Mouse (Mus musculus) ES-CJ7 (cell line): ENCODE results near the gene Atrip.
A peak's percentile ranks its signal among the peaks of the same experiment; 100 is the strongest.

ENCODE experiments used
- DNase-seq: peaks from one replicate; pipeline ENCODE4 v3.0.0; 2011; ENCODE audit warnings: low read depth, low spot score

Gene Atrip

DNA sequence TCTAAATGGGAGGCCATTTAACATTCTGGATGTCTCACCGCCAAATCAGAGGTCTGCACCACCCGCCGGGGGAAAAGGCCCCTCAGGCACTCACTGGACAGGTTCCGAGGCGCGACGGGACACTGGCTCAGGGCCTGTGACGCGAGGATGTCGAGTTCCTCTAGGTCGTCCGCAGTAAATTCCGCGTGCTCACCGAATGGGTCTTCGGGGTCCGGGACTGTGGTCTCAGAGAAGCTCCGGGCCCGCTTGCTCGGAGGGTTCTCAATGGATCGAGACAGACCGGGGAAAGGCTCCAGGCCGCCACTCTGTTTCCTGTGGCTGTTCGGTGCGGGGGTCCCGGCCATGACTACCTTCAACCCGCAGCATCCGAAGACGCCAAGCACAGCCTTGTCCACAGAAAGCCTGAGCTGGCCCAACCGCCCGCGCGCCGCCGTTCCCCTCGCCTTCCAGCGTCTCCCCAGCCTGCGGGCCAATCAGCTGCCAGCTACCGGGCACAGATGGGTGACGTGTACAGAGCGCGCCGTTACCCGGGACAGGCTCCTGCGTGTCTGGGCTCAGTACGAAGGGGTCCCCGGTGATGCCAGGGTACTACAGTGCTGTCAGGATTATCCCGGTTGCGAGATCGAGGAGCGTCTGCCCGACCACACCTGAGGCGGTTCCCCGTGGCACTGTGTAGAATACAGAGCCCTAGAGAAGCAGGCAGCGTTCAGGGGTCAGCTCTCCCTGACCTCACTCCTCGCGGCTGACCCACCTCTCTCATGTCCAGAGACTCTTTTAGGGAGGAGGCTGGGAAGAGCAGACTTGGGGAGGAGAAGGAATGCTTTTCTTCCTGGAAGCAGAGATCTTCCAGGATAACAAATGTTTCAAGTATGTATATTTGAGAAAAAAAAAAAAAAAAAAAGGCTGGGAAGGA, at the start of gene Atrip:
Atrip (minus strand) TSS at position 464 of the 913 bp plus-strand sequence.
- peak; percentile 84 for DNase-seq

GRCm38 (mm10) chr9:109123266-109123665, 49.3 kb upstream of the Atrip start:
- DNase-seq, result no peak

DNA sequence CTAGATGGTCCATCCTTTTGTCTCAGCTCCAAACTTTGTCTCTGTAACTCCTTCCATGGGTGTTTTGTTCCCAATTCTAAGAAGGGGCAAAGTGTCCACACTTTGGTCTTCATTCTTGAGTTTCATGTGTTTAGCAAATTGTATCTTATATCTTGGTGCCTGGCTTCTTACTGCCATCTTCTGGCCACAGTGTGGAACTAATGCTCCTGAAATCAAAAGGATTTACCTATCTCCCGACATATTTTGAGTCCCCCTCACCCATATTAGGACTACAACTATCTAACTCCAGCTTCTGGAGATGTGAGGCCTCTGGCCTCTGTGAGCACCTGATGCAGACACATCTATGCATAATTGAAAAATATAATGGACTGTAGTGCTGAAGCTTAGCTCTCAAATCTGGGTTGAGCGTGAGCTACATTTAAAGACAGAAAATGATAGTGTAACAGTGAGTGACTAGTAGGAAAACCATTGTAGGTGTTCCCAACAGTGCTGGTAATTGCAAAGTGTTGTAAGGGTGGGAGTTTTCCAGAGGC, 48.7 kb upstream of the Atrip start:
- peak; percentile 56 for DNase-seq

DNA sequence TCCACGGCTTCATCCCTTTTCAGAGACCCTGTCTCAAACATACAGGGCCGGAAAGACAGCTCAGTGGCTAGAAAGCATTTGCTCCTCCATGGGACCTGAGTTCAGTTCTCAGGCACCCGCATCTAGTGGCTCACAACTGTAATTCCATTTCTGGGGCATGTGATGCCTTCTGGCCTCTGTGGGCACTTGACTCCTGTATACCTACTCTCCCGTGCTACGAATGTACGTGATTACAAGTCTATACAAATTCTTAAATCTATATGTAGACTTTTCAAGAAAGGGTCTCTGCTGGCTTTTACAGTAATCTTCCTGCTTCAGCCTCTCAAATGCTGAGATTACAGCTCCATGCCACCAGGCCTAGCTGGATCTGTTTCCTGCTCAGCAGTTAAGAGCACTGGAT, 47.0 kb upstream of the Atrip start:
- DNase-seq, result no peak

GRCm38 (mm10) chr9:109119571-109119970, 45.6 kb upstream of the Atrip start:
- DNase-seq, result no peak

DNA sequence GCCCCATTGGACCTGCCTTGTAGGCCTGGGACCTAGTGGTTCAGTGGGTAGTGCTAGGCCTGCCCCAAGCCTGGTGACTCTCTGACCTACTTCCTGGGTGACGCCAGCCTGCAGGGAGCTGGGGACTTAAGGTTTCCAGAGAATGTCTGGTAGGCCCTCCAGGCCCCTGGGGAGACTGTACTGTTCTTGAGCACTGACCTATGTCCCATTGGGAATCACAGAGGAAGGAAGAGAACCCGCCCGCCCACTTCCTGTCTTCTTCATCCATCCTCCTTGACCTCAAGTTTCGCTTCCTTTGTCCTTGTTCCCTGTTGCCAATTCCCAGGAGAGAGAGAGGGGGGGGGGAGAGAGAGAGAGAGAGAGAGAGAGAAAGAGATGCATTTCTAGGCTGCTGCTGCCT, 44.2 kb upstream of the Atrip start:
- DNase-seq, result no peak

- DNase-seq, result no peak
Measured at GRCm38 (mm10) chr9:109116205-109116604, 42.3 kb upstream of the Atrip start.

- no peak for DNase-seq
Measured at GRCm38 (mm10) chr9:109114871-109115270, 40.9 kb upstream of the Atrip start.

- no peak for DNase-seq
Measured at GRCm38 (mm10) chr9:109114276-109114675, 40.4 kb upstream of the Atrip start.

- no peak for DNase-seq
Measured at GRCm38 (mm10) chr9:109113331-109113730, 39.4 kb upstream of the Atrip start.

DNA sequence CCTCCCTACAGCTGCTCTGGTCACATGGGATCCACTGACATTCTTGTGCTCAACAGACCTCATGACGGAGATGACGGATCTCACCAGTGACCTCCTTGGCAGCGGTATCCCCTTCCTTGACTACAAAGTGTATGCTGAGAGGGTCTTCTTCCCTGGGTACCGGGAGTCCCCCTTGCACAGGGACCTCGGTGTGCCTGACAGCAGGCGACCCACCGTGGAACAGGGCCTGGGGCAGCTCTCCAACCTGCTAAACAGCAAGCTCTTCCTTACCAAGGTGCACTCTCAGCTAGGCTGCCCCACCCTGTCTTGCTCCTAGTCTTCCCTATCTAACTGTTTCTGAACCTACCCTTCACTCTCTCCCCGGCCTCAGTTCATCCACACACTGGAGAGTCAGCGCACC, 37.7 kb upstream of the Atrip start:
- DNase-seq, result no peak

- no peak for DNase-seq
Measured at GRCm38 (mm10) chr9:109111101-109111500, 37.2 kb upstream of the Atrip start.

DNA sequence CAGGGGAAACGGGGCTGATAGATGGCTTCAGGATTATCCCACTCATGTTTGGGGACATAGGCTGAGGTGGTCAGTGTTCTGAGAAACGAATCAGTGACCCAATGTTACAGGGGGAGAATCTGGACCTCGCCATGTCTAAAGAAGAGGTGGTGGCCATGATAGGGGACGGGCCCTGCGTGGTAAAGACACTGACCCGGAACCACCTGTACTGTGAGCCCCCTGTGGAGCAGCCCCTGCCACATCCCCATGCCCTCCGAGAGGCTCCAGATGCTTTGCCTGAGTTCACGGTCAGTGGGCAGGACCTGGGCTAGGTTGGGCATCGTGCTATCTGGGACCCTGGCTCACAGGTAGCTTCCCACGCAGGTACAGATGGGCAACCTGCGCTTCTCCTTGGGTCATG, 36.3 kb upstream of the Atrip start:
- DNase-seq, result no peak

DNA sequence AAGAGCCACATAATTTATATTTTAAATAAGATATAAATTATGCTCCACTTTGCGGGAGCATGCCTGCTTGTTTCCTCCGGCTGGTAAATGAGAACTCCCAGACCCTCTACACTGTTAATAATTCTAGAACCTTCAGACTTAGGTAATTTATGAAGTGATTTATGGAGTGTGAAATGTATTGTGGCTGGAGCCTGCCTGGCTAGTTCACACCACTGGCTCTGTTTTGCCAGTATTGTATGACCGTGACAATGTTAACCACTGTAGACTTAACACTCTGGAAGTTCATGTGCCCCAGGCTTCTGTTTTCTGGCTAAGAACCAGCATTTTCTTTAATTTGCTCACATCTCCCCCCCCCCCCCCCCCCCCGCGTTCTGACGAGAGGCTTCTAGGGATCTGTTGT, 33.4 kb upstream of the Atrip start:
- DNase-seq, result no peak

DNA sequence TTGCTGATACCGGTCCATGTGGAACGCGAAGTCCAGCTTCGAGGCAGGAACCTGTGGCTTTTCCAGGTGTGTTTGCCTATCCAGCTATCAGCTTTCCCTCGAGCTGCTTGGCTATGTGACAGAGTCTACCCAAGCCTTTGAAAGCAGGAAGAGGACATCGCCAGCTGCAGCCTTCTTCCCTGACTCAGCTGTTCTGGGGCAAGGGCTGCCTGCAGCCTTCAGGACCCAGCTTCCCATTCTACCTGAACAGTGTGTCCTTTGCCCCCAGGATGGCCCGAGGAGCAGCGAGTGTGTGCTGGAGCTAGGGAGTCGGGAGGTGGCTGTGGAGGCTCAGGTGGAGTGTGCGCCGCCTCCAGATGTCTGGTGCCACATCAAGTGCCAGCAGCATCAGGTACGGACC, 31.7 kb upstream of the Atrip start:
- DNase-seq, result no peak

DNA sequence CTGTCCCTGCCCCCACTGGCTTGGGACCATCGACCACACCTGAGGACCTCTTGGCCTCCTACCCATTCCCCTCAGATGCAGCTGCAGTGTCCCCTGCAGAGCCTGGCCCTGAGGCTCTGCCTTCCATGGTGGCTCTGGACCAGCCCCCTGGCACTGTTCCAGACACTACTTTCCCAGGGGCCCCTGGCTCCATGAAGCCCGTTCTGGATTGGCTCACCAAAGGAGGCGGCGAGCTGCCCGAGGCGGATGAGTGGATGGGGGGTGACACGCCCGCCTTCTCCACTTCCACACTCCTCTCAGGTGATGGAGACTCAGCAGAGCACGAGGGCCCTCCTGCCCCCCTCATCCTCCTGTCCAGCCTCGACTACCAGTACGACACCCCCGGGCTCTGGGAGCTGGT, 31.1 kb upstream of the Atrip start:
- no peak for DNase-seq

- DNase-seq, result no peak
Measured at GRCm38 (mm10) chr9:109104083-109104482, 30.2 kb upstream of the Atrip start.

- no peak for DNase-seq
Measured at GRCm38 (mm10) chr9:109103250-109103649, 29.3 kb upstream of the Atrip start.

DNA sequence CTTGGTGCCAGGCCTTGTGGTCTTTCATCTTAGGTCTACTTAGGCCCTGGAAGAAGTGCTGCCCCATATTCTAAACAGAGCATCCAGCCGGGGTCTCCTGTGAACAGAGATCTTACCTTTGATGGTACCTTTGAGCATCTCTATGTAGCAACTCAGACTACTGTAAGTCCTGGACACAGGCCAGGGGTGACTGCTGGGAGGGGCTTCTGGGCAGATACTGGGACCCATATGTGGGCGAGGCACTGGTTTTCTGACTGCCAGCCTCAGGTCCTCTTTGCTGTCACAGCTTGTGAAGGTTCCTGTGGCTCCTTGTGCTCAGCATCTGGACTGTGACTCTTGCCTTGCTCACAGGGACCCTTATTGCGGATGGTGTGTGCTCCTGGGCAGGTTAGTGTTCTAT, 28.6 kb upstream of the Atrip start:
- DNase-seq, result no peak

DNA sequence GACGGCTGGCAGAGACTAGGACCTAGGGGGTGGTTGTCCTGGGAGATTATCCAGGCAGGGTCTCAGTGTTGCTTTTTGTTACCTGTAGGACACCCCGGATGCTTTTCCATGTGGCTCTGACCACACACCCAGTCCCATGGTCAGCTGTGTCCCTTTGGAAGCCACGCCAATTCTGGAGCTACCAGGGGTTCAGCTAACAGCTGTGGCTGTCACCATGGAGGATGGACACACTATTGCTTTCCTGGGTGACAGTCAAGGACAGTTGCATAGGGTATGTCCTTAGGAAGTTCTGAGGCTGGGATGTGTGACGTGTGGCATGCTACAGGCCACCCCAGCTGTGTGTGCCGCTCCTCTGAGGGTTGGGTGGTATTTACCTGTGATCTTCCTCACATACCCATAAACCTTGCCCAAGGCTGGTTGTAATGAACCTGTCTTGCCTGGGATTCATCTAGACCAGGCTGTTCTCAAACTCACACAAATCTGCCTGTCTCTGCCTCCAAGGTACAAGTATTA, 28.1 kb upstream of the Atrip start:
- DNase-seq, result no peak

DNA sequence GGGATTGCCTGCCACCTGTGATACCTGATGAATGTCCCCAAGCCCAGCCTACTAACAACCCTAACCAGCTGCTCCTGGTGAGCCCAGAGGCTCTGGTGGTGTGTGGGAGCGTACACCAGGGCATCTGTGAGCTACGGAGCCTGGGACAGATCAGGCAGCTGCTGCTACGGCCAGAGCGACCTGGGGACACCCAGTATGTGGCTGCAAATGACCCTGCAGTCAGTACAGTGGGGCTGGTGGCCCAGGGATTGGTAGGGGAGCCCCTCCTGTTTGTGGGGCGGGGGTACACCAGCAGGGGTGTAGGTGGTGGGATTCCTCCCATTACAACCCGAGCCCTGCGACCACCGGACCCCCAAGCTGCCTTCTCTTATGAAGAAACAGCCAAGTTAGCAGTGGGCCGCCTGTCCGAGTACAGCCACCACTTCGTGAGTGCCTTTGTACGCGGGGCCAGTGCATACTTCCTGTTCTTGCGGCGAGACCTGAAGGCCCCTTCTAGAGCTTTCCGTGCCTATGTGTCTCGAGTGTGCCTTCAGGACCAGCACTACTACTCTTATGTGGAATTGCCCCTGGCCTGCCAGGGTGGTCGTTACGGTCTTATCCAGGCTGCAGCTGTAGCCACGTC, 26.5 kb upstream of the Atrip start:
- DNase-seq, result no peak

DNA sequence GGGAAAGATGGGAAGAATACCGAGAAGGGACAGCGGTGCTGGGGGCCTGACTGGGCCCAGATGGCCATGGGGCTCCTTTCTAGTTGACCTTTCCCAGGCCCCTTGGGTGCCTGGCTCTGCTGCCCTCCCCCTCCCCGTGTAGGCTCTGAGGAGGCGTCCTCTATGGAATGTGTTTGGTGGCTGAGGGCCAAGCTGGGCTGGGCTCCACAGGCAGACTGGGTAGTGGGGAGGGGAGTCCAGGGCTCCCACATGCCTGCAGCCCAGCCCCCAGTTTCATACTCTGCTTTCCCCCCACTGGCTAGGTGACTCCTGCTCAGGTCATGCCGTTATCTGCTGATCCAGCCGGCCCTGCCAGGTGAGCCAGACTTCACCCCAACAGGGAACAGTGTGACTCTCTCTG, 25.0 kb upstream of the Atrip start:
- no peak for DNase-seq

DNA sequence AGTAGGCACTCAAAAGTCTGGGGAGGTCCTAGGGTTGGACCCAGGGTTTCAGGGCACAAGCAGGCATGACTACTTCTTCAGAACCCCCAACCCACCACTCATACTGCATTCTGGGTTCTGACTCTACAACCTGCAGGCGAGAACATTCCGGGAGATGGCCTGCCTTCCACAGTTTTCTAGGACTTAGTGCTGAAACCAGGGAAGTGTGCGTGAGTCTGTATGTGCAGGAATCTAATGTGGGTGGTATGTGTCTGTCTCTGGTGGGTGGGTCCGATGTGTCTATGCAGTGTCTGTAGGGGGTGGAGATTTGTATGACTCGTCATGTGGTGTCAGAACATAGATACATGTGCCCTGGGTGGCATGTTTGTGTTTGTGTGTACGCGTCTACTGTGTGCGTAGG, 24.4 kb upstream of the Atrip start:
- DNase-seq, result no peak
